Mouse (Mus musculus): ENCODE results near the gene Rhobtb3.
"Not testable (repeated sequence)": the region's sequence is repeated elsewhere in the genome, so short reads cannot be mapped to it uniquely, and the experiment has no call there.

The Rhobtb3 gene

GRCm38 (mm10) chr13:75844833-75845518, 98.7 kb downstream of the Rhobtb3 start:
- no peak for DNase-seq

- DNase-seq = no peak
Measured at GRCm38 (mm10) chr13:75843993-75844683, 99.6 kb downstream of the Rhobtb3 start.

- DNase-seq = no peak
Measured at GRCm38 (mm10) chr13:75843331-75843730, 100.4 kb downstream of the Rhobtb3 start.

GRCm38 (mm10) chr13:75841950-75842349, 101.8 kb downstream of the Rhobtb3 start:
- no peak for DNase-seq

GRCm38 (mm10) chr13:75840752-75841285, 102.9 kb downstream of the Rhobtb3 start:
- DNase-seq = no peak

- peak; percentile 44 for DNase-seq
Measured at GRCm38 (mm10) chr13:75839719-75840481, 103.8 kb downstream of the Rhobtb3 start, which contains the start of gene Glrx. Gene Glrx (plus strand): TSS chr13:75839868.

- no peak for DNase-seq
Measured at GRCm38 (mm10) chr13:75838506-75838905, 105.2 kb downstream of the Rhobtb3 start.

- DNase-seq = no peak
Measured at GRCm38 (mm10) chr13:75835461-75835860, 108.3 kb downstream of the Rhobtb3 start.

- no peak for DNase-seq
Measured at GRCm38 (mm10) chr13:75833499-75833898, 110.2 kb downstream of the Rhobtb3 start.

- no peak for DNase-seq
Measured at GRCm38 (mm10) chr13:75832697-75833096, 111.0 kb downstream of the Rhobtb3 start.

- no peak for DNase-seq
Measured at GRCm38 (mm10) chr13:75831710-75832109, 112.0 kb downstream of the Rhobtb3 start.

GRCm38 (mm10) chr13:75830708-75831107, 113.0 kb downstream of the Rhobtb3 start:
- no peak for DNase-seq

- no peak for DNase-seq
Measured at GRCm38 (mm10) chr13:75825388-75825787, 118.3 kb downstream of the Rhobtb3 start.

- DNase-seq = no peak
Measured at GRCm38 (mm10) chr13:75824611-75825319, 119.0 kb downstream of the Rhobtb3 start.

- DNase-seq = no peak
Measured at GRCm38 (mm10) chr13:75823201-75823600, 120.5 kb downstream of the Rhobtb3 start.

GRCm38 (mm10) chr13:75822366-75822765, 121.4 kb downstream of the Rhobtb3 start:
- DNase-seq = not testable (repeated sequence)

GRCm38 (mm10) chr13:75819898-75820297, 123.8 kb downstream of the Rhobtb3 start:
- no peak for DNase-seq
